Mouse (Mus musculus): ENCODE measurements around the gene Abca16.

The Abca16 gene

DNA sequence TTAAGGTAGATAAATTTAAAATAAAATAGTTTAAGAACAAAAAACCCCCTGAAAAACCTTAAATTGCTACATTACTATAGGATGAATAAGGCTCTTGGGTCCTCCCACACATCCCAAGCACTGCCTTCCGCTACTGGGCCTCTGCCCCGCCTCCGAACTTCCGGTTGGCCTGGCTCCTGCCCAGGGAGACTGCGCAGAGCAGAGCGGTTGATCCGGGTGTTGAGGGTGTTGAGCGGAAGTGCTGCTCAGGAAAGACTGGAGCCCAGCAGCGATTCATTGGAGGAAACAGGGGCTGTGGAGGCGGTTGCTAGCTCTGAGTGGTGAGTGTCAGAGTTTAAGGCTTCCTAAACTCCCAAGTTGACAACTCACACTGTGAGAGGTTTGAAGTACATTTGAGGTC lies at the start of gene Abca16:
Gene Abca16 (plus strand): TSS at position 201 of the 400 bp plus-strand sequence.
- in situ Hi-C loops (cut with MboI; ENCODE audit: unreplicated experiment in 2 of 2) = no loop called here

- in situ Hi-C loops (cut with MboI; ENCODE audit: unreplicated experiment in 2 of 2) = no loop called here
These were observed 48.3 kb upstream of the Abca16 start for GRCm38 (mm10) chr7:120361159-120361558.

GRCm38 (mm10) chr7:120412391-120412790 lies 2.9 kb downstream of the Abca16 start:
- in situ Hi-C loops (cut with MboI; ENCODE audit: unreplicated experiment in 2 of 2) = no loop called here

- in situ Hi-C loops (cut with MboI; ENCODE audit: unreplicated experiment in 2 of 2) = no loop called here
These were observed 17.2 kb downstream of the Abca16 start for GRCm38 (mm10) chr7:120426625-120427024.

GRCm38 (mm10) chr7:120431464-120431863 lies 22.0 kb downstream of the Abca16 start:
- in situ Hi-C loops (cut with MboI; ENCODE audit: unreplicated experiment in 2 of 2) = no loop called here

GRCm38 (mm10) chr7:120503891-120504662 lies 94.6 kb downstream of the Abca16 start:
- in situ Hi-C loops (cut with MboI; ENCODE audit: unreplicated experiment in 2 of 2) = no loop called here

DNA sequence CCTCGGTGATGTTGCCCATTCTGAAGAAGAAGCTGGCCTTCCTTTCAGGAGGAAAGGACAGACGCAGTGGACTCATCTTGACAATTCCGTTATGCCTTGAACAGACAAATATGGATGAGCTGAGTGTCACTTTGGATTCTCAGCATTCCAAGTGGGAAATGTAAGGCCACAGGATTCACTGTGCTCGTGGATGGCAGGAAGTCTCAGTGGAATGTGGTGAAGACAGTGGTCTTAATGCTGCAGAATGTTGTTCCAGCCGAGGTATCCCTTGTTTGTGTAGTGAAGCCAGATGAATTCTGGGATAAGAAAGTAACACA lies 95.2 kb downstream of the Abca16 start:
- in situ Hi-C loops (cut with MboI; ENCODE audit: unreplicated experiment in 2 of 2) = no loop called here

GRCm38 (mm10) chr7:120534805-120535204 lies 125.4 kb downstream of the Abca16 start:
- in situ Hi-C loops (cut with MboI; ENCODE audit: unreplicated experiment in 2 of 2) = no loop called here

DNA sequence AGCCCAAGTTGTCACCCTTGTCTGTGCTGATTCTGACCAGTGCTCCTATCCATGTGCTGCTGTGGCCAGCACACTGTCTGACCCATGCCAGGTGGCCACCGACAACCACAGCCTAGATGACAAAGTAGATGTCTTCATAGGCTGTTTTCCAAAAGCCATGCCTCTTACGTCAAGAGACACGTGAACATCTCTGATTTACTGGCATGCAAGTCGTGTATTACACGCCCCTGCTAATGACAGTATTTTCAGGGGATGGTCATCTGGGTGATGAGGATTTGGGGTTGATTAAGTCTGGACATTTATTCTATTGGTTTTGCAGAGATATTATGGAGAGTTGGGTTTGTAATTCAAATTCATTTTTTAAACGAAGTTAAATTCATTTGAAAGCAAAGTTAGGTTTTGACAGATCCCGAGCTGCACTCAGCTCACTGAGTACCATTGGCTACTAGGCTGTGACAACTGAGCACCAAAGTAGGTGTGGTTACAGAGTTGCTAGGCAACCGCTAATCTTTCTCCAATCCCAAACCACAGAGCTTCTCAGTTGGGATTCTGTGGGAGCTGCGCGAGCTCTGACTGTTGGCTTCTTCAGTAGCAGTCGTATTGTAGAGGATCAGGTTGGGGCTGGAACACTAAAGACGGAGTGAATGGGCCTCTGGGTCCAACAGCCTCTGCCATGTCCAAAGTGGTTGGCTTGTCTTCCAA lies 143.2 kb downstream of the Abca16 start:
- in situ Hi-C loops (cut with MboI; ENCODE audit: unreplicated experiment in 2 of 2) = no loop called here

- in situ Hi-C loops (cut with MboI; ENCODE audit: unreplicated experiment in 2 of 2) = no loop called here
These were observed 143.7 kb downstream of the Abca16 start for GRCm38 (mm10) chr7:120553181-120553551.

DNA sequence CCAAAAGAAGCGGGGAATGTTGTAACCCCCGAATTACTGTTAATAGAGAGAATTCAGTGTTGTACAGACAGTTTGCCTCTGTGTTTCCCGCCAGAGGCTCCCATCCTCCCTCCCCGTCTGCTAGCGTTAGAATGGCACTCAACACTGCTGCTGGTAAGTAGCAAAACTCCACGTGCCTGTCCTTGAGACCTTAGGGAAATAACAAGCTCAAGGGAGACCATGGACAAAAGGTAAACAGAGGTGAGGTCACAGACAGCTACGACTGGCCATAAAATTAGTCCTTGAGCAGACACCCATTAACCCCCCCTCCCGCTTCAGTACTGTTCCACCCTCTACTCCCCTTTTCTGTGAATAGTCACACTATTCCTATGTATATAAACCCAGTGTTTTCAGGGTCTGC lies 157.9 kb downstream of the Abca16 start:
- in situ Hi-C loops (cut with MboI; ENCODE audit: unreplicated experiment in 2 of 2) = no loop called here

DNA sequence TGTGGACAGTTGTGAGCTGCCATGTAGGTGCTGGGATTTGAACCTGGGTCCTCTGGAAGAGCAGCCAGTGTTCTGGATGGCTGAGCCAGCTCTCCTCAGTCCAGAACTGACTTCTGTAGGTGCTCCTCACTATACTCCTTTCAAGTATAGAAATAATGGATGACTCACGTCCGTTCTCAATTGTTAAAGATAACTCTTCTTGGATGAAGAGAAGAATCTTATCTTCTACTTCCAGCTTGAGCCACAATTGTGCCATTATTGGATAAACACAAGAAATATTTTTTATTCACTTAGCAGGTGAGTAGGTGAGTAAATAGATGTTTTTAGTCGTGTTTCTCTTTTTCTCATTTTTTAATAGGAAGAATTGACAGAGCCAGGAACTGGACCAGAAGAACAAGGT lies 167.1 kb downstream of the Abca16 start:
- in situ Hi-C loops (cut with MboI; ENCODE audit: unreplicated experiment in 2 of 2) = no loop called here

Measured in v-Abl transformed pro-B cells (cell line).